Mouse (Mus musculus): ENCODE data around the gene AI464131. TPM values are rescaled to one million over a fixed set of nuclear protein-coding genes. Genes with fewer than 3 reads are reported as not detected.

AI464131 gene
- total RNA-seq, 1 experiment, result 6.4 TPM

DNA sequence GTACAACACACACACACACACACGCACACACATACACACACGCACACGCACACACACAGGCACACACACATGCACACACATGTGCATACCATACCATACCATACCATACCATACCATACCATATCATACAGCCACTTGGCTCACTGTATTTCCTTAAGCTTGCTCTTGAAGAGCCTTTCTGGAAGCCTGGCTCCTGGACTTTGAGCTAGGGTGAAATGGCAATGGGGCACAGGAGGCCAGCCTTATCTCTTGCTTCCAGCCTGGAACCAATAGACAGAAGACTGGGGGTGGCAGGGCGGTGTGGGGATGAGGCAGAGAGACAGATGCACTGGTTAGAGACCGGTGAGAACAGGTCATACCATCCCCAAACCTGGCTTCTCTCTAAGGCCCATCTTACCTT, 16.3 kb upstream of the AI464131 start:
- no peak overlapping the region for H3K27ac ChIP-seq (ENCODE audit: insufficient read depth, low read depth, low read length, poor library complexity, severe bottlenecking)
- H3K9ac ChIP-seq (ENCODE audit: insufficient read depth, low read depth, low read length, poor library complexity, severe bottlenecking), result no peak overlapping the region
- no peak for DNase-seq (ENCODE audit: low read depth, low spot score)
- in situ Hi-C loops (cut with MboI; ENCODE audit: low sequenced_read_pairs in 2 of 2, unreplicated experiment in 2 of 2), result no loop called here
- TF ChIP-seq MAFK (IDR thresholded peaks at IDR 0.05; ENCODE audit: insufficient read depth, low read depth, low read length) (no peak), ZNF384 (IDR thresholded peaks at IDR 0.05; ENCODE audit: low read depth, low read length) (no peak), ZC3H11A (IDR thresholded peaks at IDR 0.05; ENCODE audit: borderline replicate concordance, low read depth, low read length) (no peak), CHD2 (IDR thresholded peaks at IDR 0.05; ENCODE audit: low read depth, low read length) (no peak)
- no peaks in the 10 kb centered on the region for H3K9me3 ChIP-seq (ENCODE audit: control insufficient read depth, insufficient read depth, low read depth, low read length)
- H3K4me3 ChIP-seq (ENCODE audit: insufficient read depth in 1 of 2, low read depth in 1 of 2, low read length in 2 of 2, poor library complexity in 1 of 2, severe bottlenecking in 1 of 2), result no peak overlapping the region
- peaks cover 3% of the 10 kb centered on the region; the same call in 1 of the 2 replicates for H3K36me3 ChIP-seq (ENCODE audit: control insufficient read depth, insufficient read depth, low read length, poor library complexity, severe bottlenecking)
- H3K4me1 ChIP-seq (ENCODE audit: control insufficient read depth in 2 of 2, insufficient read depth in 2 of 2, low read length in 2 of 2, poor library complexity in 1 of 2), result peaks cover 0 to 11% of the 10 kb centered on the region in 2 experiments; a peak in 1 of 4 replicates

- Histone ChIP-seq H3K36me3 (ENCODE audit: control insufficient read depth, insufficient read depth, low read length, poor library complexity, severe bottlenecking) (peaks cover 3% of the 10 kb centered on the region; the same call in 1 of the 2 replicates), H3K27ac (ENCODE audit: insufficient read depth, low read depth, low read length, poor library complexity, severe bottlenecking) (no peak overlapping the region), H3K9ac (ENCODE audit: insufficient read depth, low read depth, low read length, poor library complexity, severe bottlenecking) (no peak overlapping the region), H3K9me3 (ENCODE audit: control insufficient read depth, insufficient read depth, low read depth, low read length) (no peaks in the 10 kb centered on the region), H3K4me1 (ENCODE audit: control insufficient read depth in 2 of 2, insufficient read depth in 2 of 2, low read length in 2 of 2, poor library complexity in 1 of 2) (peaks cover 0 to 11% of the 10 kb centered on the region in 2 experiments; a peak in 1 of 4 replicates), H3K4me3 (ENCODE audit: insufficient read depth in 1 of 2, low read depth in 1 of 2, low read length in 2 of 2, poor library complexity in 1 of 2, severe bottlenecking in 1 of 2) (no peak overlapping the region)
- no peak for TF ChIP-seq HCFC1 (IDR thresholded peaks at IDR 0.05; ENCODE audit: borderline replicate concordance, insufficient read depth, low read length)
- no peak for TF ChIP-seq ZNF384 (IDR thresholded peaks at IDR 0.05; ENCODE audit: low read depth, low read length)
- TF ChIP-seq MAFK (IDR thresholded peaks at IDR 0.05; ENCODE audit: insufficient read depth, low read depth, low read length), result no peak
- TF ChIP-seq ZC3H11A (IDR thresholded peaks at IDR 0.05; ENCODE audit: borderline replicate concordance, low read depth, low read length), result no peak
- TF ChIP-seq CHD2 (IDR thresholded peaks at IDR 0.05; ENCODE audit: low read depth, low read length), result no peak
- DNase-seq (ENCODE audit: low read depth, low spot score), result no peak
- in situ Hi-C loops (cut with MboI; ENCODE audit: low sequenced_read_pairs in 2 of 2, unreplicated experiment in 2 of 2), result no loop called here
Measured at GRCm38 (mm10) chr4:41518349-41518748, 15.5 kb upstream of the AI464131 start.

- DNase-seq (ENCODE audit: low read depth, low spot score), result no peak
- in situ Hi-C loops (cut with MboI; ENCODE audit: low sequenced_read_pairs in 2 of 2, unreplicated experiment in 2 of 2), result no loop called here
- H3K4me1 ChIP-seq (ENCODE audit: control insufficient read depth in 2 of 2, insufficient read depth in 2 of 2, low read length in 2 of 2, poor library complexity in 1 of 2), result peaks cover 0 to 11% of the 10 kb centered on the region in 2 experiments; a peak in 1 of 4 replicates
- no peak within 1 kb of the TSS for H3K27ac ChIP-seq (ENCODE audit: insufficient read depth, low read depth, low read length, poor library complexity, severe bottlenecking)
- H3K4me3 ChIP-seq (ENCODE audit: insufficient read depth in 1 of 2, low read depth in 1 of 2, low read length in 2 of 2, poor library complexity in 1 of 2, severe bottlenecking in 1 of 2), result no peak within 1 kb of the TSS
- H3K9ac ChIP-seq (ENCODE audit: insufficient read depth, low read depth, low read length, poor library complexity, severe bottlenecking), result no peak within 1 kb of the TSS
- TF ChIP-seq MAFK (IDR thresholded peaks at IDR 0.05; ENCODE audit: insufficient read depth, low read depth, low read length) (no peak), CHD2 (IDR thresholded peaks at IDR 0.05; ENCODE audit: low read depth, low read length) (no peak), ZC3H11A (IDR thresholded peaks at IDR 0.05; ENCODE audit: borderline replicate concordance, low read depth, low read length) (no peak), ZNF384 (IDR thresholded peaks at IDR 0.05; ENCODE audit: low read depth, low read length) (no peak), HCFC1 (IDR thresholded peaks at IDR 0.05; ENCODE audit: borderline replicate concordance, insufficient read depth, low read length) (no peak)
- H3K36me3 ChIP-seq (ENCODE audit: control insufficient read depth, insufficient read depth, low read length, poor library complexity, severe bottlenecking), result peaks cover 3% of the 10 kb centered on the region; the same call in 1 of the 2 replicates
- H3K9me3 ChIP-seq (ENCODE audit: control insufficient read depth, insufficient read depth, low read depth, low read length), result no peaks in the 10 kb centered on the region
Measured at GRCm38 (mm10) chr4:41517233-41517632, 14.4 kb upstream of the AI464131 start, which contains the start of gene 1110017D15Rik. 1110017D15Rik (minus strand) TSS chr4:41517333.

DNA sequence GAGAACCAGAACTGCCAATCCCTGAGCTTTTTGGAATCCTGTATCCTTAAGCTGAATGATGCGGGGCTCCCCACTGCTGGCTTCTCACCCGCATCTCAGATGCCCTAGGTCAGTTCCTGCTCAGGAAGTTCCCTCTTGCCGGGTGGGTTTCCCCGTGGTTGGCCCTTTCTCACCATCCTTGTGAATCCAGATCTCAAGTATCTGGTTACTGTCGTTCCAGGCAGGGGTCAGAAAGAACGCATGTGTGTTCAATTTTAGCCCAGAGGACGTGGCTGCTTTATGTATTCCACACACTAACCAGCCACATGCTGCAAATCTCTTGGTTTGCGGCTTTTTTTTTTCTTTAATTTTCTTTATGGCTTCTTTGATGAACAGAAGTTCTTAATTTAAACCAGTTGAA, 10.8 kb upstream of the AI464131 start:
- DNase-seq (ENCODE audit: low read depth, low spot score), result no peak
- no peaks in the 10 kb centered on the region for H3K4me1 ChIP-seq (ENCODE audit: control insufficient read depth in 2 of 2, insufficient read depth in 2 of 2, low read length in 2 of 2, poor library complexity in 1 of 2)
- H3K4me3 ChIP-seq (ENCODE audit: insufficient read depth in 1 of 2, low read depth in 1 of 2, low read length in 2 of 2, poor library complexity in 1 of 2, severe bottlenecking in 1 of 2), result no peak overlapping the region
- H3K36me3 ChIP-seq (ENCODE audit: control insufficient read depth, insufficient read depth, low read length, poor library complexity, severe bottlenecking), result no peaks in the 10 kb centered on the region
- H3K9ac ChIP-seq (ENCODE audit: insufficient read depth, low read depth, low read length, poor library complexity, severe bottlenecking), result no peak overlapping the region
- no peaks in the 10 kb centered on the region for H3K9me3 ChIP-seq (ENCODE audit: control insufficient read depth, insufficient read depth, low read depth, low read length)
- no peak for TF ChIP-seq MAFK (IDR thresholded peaks at IDR 0.05; ENCODE audit: insufficient read depth, low read depth, low read length)
- no peak for TF ChIP-seq HCFC1 (IDR thresholded peaks at IDR 0.05; ENCODE audit: borderline replicate concordance, insufficient read depth, low read length)
- TF ChIP-seq CHD2 (IDR thresholded peaks at IDR 0.05; ENCODE audit: low read depth, low read length), result no peak
- TF ChIP-seq ZC3H11A (IDR thresholded peaks at IDR 0.05; ENCODE audit: borderline replicate concordance, low read depth, low read length), result no peak
- no peak for TF ChIP-seq ZNF384 (IDR thresholded peaks at IDR 0.05; ENCODE audit: low read depth, low read length)
- H3K27ac ChIP-seq (ENCODE audit: insufficient read depth, low read depth, low read length, poor library complexity, severe bottlenecking), result no peak overlapping the region
- in situ Hi-C loops (cut with MboI; ENCODE audit: low sequenced_read_pairs in 2 of 2, unreplicated experiment in 2 of 2), result no loop called here

GRCm38 (mm10) chr4:41513309-41513708, 10.4 kb upstream of the AI464131 start:
- no peak overlapping the region for H3K9ac ChIP-seq (ENCODE audit: insufficient read depth, low read depth, low read length, poor library complexity, severe bottlenecking)
- H3K4me3 ChIP-seq (ENCODE audit: insufficient read depth in 1 of 2, low read depth in 1 of 2, low read length in 2 of 2, poor library complexity in 1 of 2, severe bottlenecking in 1 of 2), result no peak overlapping the region
- no peaks in the 10 kb centered on the region for H3K36me3 ChIP-seq (ENCODE audit: control insufficient read depth, insufficient read depth, low read length, poor library complexity, severe bottlenecking)
- in situ Hi-C loops (cut with MboI; ENCODE audit: low sequenced_read_pairs in 2 of 2, unreplicated experiment in 2 of 2), result no loop called here
- DNase-seq (ENCODE audit: low read depth, low spot score), result no peak
- no peaks in the 10 kb centered on the region for H3K4me1 ChIP-seq (ENCODE audit: control insufficient read depth in 2 of 2, insufficient read depth in 2 of 2, low read length in 2 of 2, poor library complexity in 1 of 2)
- H3K9me3 ChIP-seq (ENCODE audit: control insufficient read depth, insufficient read depth, low read depth, low read length), result no peaks in the 10 kb centered on the region
- TF ChIP-seq ZNF384 (IDR thresholded peaks at IDR 0.05; ENCODE audit: low read depth, low read length) (no peak), ZC3H11A (IDR thresholded peaks at IDR 0.05; ENCODE audit: borderline replicate concordance, low read depth, low read length) (no peak), MAFK (IDR thresholded peaks at IDR 0.05; ENCODE audit: insufficient read depth, low read depth, low read length) (no peak), CHD2 (IDR thresholded peaks at IDR 0.05; ENCODE audit: low read depth, low read length) (no peak), HCFC1 (IDR thresholded peaks at IDR 0.05; ENCODE audit: borderline replicate concordance, insufficient read depth, low read length) (no peak)
- H3K27ac ChIP-seq (ENCODE audit: insufficient read depth, low read depth, low read length, poor library complexity, severe bottlenecking), result no peak overlapping the region

Measured in ES-E14 (cell line).